Mouse (Mus musculus): ENCODE measurements around the gene Abracl.

GRCm38 (mm10) chr10:18055009-18055695 lies 32.1 kb upstream of the Abracl start:
- no peak for TF ChIP-seq MAX (IDR thresholded peaks at IDR 0.05; ENCODE audit: low read depth)
- peak; percentile 71 for TF ChIP-seq POLR2A (IDR thresholded peaks at IDR 0.05; ENCODE audit: insufficient read length, low read depth)
- no peak for TF ChIP-seq USF1 (IDR thresholded peaks at IDR 0.05; ENCODE audit: low read depth)
- peak in 1 of 3 experiments; percentile 38 for TF ChIP-seq MYOG (IDR thresholded peaks at IDR 0.05; ENCODE audit: control insufficient read depth in 1 of 3, insufficient read depth in 1 of 3, insufficient read length in 2 of 3, low read depth in 2 of 3)
- TF ChIP-seq REST (IDR thresholded peaks at IDR 0.05; ENCODE audit: insufficient read depth, insufficient read length): no peak
- TF ChIP-seq E2F4 (IDR thresholded peaks at IDR 0.05; ENCODE audit: insufficient read depth): no peak
- TF ChIP-seq SRF (IDR thresholded peaks at IDR 0.05; ENCODE audit: control insufficient read depth, insufficient read length, low read depth): no peak
